Mouse (Mus musculus): ENCODE measurements around the gene Pdss1.
"Not testable (repeated sequence)": the region's sequence is repeated elsewhere in the genome, so short reads cannot be mapped to it uniquely, and the experiment has no call there.

The Pdss1 gene

DNA sequence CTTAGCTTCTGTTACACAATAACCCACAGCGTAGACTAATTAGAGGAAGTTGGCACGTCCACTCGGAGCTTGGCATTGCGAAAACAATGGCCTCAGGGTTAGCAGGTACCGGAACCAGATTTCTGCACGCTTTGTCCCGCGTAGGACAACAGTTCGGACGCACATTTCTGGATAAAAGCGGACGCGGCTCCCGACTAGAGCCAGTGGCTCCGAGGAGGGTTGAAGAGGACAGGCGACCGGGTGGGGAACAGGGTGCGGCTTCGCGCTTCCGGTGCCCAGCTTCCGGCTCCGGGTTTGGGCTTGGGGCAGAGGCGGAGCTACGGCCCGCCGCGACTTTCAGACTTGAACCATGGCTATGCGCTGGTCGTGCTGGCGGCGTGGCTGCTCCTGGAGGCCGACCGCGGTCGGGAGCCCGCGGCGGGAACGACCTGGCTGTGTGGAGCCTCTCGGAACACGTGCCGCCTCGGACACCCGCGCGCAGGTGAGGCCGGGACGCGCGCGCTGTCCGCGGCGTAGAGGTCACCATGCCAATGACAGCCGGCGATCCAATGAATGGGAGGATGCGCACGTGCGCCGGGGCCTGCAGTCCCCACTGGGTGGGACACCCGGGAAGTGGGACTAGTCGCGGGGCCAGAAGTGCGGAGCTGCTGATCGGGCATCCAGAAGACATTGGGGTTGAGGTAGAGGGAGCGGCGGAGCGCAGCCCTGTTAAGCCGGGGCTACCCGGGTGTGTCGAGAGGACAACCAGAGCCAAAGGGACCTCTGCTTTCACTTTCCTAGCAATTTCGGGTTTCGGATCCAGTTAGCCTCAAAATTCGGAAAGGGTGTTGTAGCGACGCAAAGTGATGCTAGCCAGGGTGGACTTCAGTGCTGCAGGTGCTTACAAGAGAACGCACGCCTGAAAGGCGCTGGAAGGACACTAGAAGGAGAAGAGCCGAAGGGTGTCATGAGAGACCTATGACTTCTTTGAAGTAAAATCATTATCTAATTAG is at the start of gene Pdss1:
Gene Pdss1, plus strand, starts transcription at position 241 of the 992 bp plus-strand sequence.
- no peak for TF ChIP-seq NANOG (IDR thresholded peaks at IDR 0.05; ENCODE audit: borderline replicate concordance, low read length)
- TF ChIP-seq CTCF (conservative IDR thresholded peaks at IDR 0.05; ENCODE audit: low read length), result no peak
- Histone ChIP-seq H3K4me1 (replicated peaks; ENCODE audit: low read depth, low read length) (peaks cover 54% of the 10 kb centered on the region), H3K4me3 (replicated peaks; ENCODE audit: low read length) (peak within 1 kb of the TSS; percentile 96), H3K27me3 (ENCODE audit: insufficient read depth, low read length) (no peaks in the 10 kb centered on the region), H3K36me3 (ENCODE audit: insufficient read depth, low read length) (peaks cover 23% of the 10 kb centered on the region), H3K9me3 (ENCODE audit: low read length) (no peaks in the 10 kb centered on the region)

DNA sequence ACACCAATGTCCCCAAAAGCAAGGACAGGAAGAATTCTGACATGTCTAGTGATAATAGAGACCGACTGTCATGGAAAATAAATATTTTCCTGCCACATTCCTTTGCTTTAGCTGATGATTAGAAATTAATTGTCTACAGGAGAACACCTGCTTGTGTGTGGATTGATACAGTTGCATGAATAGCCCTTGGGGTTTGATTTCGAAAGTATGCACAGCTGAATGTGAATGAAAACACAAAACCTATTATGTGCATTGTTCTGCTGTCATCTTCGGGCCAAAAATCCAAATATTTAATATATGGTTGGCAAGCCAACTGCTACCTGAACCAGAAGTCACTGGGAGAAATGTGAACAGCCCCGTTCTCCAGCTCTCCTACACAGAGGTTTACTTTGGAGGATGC is 43.4 kb upstream of the Pdss1 start:
- no peak overlapping the region for H3K4me3 ChIP-seq (replicated peaks; ENCODE audit: low read length)
- no peaks in the 10 kb centered on the region; the same call in 1 of the 2 replicates for H3K4me1 ChIP-seq (replicated peaks; ENCODE audit: low read depth, low read length)
- no peaks in the 10 kb centered on the region for H3K27me3 ChIP-seq (ENCODE audit: insufficient read depth, low read length)
- H3K36me3 ChIP-seq (ENCODE audit: insufficient read depth, low read length), result no peaks in the 10 kb centered on the region
- no peaks in the 10 kb centered on the region for H3K9me3 ChIP-seq (ENCODE audit: low read length)
- no peak for TF ChIP-seq NANOG (IDR thresholded peaks at IDR 0.05; ENCODE audit: borderline replicate concordance, low read length)
- TF ChIP-seq CTCF (conservative IDR thresholded peaks at IDR 0.05; ENCODE audit: low read length), result no peak
- no peak for TF ChIP-seq POU5F1 (IDR thresholded peaks at IDR 0.05; ENCODE audit: borderline replicate concordance, low read length)

DNA sequence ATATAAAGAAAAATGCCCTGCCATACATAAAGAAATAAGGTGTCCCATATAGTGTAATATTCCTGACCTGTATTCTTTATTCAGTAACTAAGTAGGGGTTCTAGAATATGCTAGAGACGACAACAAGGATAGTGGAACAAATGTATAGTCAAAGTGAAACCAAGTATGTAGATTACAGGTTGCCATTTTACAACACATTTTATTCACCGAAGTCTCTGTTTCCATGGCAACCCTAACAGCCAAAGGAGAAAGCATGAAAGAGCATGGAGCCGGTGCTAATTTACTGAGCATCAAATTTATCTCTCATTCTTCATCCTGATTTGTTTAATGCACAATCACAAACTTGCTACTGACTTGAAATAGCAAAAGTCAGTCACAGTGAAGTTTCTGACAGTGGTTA is 37.8 kb upstream of the Pdss1 start:
- no peaks in the 10 kb centered on the region for H3K9me3 ChIP-seq (ENCODE audit: low read length)
- no peaks in the 10 kb centered on the region for H3K36me3 ChIP-seq (ENCODE audit: insufficient read depth, low read length)
- no peak overlapping the region for H3K4me3 ChIP-seq (replicated peaks; ENCODE audit: low read length)
- TF ChIP-seq NANOG (IDR thresholded peaks at IDR 0.05; ENCODE audit: borderline replicate concordance, low read length), result no peak
- TF ChIP-seq CTCF (conservative IDR thresholded peaks at IDR 0.05; ENCODE audit: low read length), result no peak
- TF ChIP-seq POU5F1 (IDR thresholded peaks at IDR 0.05; ENCODE audit: borderline replicate concordance, low read length), result no peak
- H3K4me1 ChIP-seq (replicated peaks; ENCODE audit: low read depth, low read length), result no peaks in the 10 kb centered on the region; the same call in 1 of the 2 replicates
- H3K27me3 ChIP-seq (ENCODE audit: insufficient read depth, low read length), result no peaks in the 10 kb centered on the region

DNA sequence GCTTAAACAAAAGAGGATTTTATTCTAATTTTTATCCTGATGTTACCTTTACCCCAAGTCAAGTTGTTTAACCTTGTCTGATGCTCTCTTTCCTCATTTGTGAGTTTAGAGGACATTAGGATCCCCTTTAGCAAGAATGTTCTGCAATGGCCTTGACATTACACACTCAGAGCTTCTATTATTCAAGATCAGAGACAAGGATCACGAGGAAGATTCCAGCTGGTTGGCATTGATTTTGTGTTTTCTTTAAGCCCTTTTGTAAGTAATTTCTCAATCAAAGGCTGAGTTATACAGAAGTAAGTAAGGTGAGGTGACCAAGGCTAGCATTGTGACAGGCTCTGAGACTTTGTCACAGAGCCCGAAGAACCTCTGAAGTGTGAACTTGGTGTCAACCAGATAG is 33.1 kb upstream of the Pdss1 start:
- Histone ChIP-seq H3K4me1 (replicated peaks; ENCODE audit: low read depth, low read length) (no peaks in the 10 kb centered on the region), H3K36me3 (ENCODE audit: insufficient read depth, low read length) (no peaks in the 10 kb centered on the region), H3K27me3 (ENCODE audit: insufficient read depth, low read length) (no peaks in the 10 kb centered on the region), H3K4me3 (replicated peaks; ENCODE audit: low read length) (no peak overlapping the region), H3K9me3 (ENCODE audit: low read length) (no peaks in the 10 kb centered on the region)
- TF ChIP-seq POU5F1 (IDR thresholded peaks at IDR 0.05; ENCODE audit: borderline replicate concordance, low read length) (no peak), CTCF (conservative IDR thresholded peaks at IDR 0.05; ENCODE audit: low read length) (no peak), NANOG (IDR thresholded peaks at IDR 0.05; ENCODE audit: borderline replicate concordance, low read length) (no peak)

DNA sequence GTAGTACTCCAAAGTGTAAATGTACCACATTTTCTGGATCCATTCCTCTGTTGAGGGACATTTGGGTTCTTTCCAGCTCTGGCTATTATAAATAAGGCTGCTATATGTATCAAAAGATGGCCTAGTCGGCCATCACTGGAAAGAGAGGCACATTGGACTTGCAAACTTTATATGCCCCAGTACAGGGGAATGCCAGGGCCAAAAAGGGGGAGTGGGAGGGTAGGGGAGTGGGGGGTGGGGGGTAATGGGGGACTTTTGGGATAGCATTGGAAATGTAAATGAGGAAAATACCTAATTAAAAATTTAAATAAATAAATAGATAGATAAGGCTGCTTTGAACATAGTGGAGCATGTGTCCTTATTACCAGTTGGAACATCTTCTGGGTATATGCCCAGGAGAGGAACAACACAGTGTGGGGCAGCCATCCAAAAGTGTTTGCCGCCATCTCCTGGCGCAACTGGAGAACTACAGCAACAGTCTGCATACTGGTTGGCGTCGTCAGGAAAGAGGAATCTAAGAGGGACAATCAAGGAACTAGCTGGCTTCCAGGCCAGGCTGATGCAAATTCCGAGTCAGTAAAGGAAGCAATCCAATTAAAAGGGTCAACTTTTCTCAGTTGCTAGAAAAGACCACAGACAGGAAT is 30.8 kb upstream of the Pdss1 start:
- H3K9me3 ChIP-seq (ENCODE audit: low read length), result not testable (repeated sequence)

DNA sequence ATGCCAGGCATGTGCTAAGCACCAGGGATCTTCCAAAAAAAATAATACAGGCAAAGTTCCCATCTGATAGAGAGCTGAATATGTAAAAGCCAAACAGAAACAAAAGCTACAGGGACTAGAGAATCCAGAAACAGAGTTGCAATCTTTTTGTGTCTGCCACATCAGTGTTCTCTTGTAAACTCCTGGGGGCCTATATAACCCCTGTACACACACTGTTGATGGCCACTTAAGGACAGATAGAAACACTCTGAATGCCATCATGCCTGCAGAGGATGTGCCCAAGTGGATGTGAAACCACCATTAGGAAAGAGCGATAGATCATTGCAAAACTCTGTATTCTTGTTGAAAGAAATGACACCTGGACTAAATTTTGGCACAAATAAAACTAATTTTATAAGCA is 29.5 kb upstream of the Pdss1 start:
- Histone ChIP-seq H3K4me3 (replicated peaks; ENCODE audit: low read length) (no peak overlapping the region), H3K9me3 (ENCODE audit: low read length) (no peaks in the 10 kb centered on the region), H3K36me3 (ENCODE audit: insufficient read depth, low read length) (no peaks in the 10 kb centered on the region), H3K27me3 (ENCODE audit: insufficient read depth, low read length) (no peaks in the 10 kb centered on the region), H3K4me1 (replicated peaks; ENCODE audit: low read depth, low read length) (no peaks in the 10 kb centered on the region)
- TF ChIP-seq CTCF (conservative IDR thresholded peaks at IDR 0.05; ENCODE audit: low read length), result no peak
- TF ChIP-seq NANOG (IDR thresholded peaks at IDR 0.05; ENCODE audit: borderline replicate concordance, low read length), result no peak
- no peak for TF ChIP-seq POU5F1 (IDR thresholded peaks at IDR 0.05; ENCODE audit: borderline replicate concordance, low read length)

More for the DNA sequence above, 30.8 kb upstream of the Pdss1 start:
- not testable (repeated sequence) for H3K4me3 ChIP-seq (replicated peaks; ENCODE audit: low read length); H3K27me3 ChIP-seq (ENCODE audit: insufficient read depth, low read length); H3K4me1 ChIP-seq (replicated peaks; ENCODE audit: low read depth, low read length); H3K36me3 ChIP-seq (ENCODE audit: insufficient read depth, low read length)
- TF ChIP-seq CTCF (conservative IDR thresholded peaks at IDR 0.05; ENCODE audit: low read length), result peak; percentile 77

DNA sequence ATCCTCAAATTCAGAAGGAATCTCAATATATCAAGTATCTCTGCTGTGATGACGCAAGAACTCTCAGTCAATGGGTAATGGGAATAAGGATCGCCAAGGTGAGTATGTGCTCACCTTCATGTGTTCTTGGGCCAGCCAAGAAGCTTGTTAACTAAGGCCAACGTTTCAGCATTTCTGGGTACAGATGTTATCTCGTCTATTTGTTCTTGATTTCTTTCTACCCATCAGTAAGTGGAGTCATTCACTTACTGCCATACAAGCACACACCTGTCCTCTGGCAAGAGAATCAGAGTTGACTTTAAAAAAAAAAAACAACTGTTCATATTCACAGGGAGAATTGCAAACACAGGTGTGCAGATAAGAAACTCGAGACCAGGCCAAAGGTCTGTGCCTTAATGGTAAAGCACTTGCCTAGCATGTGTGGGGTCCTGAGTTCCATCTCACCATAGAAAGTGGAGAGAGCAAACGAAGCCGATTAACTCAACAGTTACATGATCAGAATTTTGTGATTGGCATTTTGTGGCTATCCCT is 28.4 kb upstream of the Pdss1 start:
- Histone ChIP-seq H3K4me1 (replicated peaks; ENCODE audit: low read depth, low read length) (no peaks in the 10 kb centered on the region), H3K9me3 (ENCODE audit: low read length) (no peaks in the 10 kb centered on the region), H3K27me3 (ENCODE audit: insufficient read depth, low read length) (no peaks in the 10 kb centered on the region), H3K36me3 (ENCODE audit: insufficient read depth, low read length) (no peaks in the 10 kb centered on the region), H3K4me3 (replicated peaks; ENCODE audit: low read length) (no peak overlapping the region)
- no peak for TF ChIP-seq POU5F1 (IDR thresholded peaks at IDR 0.05; ENCODE audit: borderline replicate concordance, low read length)
- no peak for TF ChIP-seq CTCF (conservative IDR thresholded peaks at IDR 0.05; ENCODE audit: low read length)
- no peak for TF ChIP-seq NANOG (IDR thresholded peaks at IDR 0.05; ENCODE audit: borderline replicate concordance, low read length)

DNA sequence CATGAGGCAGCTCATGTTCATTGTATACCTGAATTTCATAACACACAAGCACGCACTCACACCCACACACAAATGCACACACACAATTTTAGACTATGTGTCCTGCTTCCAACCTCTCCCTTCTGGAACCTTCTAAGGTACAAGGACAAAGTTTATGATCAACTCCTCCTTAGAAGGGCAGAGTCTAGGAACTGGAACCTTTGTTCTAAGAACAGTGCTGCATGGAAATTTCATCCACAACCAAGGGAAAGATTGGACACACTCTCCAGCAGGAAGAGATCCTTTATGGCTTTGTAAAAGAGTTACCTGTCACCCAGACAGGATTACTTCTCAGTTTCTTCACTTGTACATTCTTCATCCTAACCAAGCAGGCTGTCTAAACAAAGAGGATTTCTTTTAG is 22.2 kb upstream of the Pdss1 start:
- no peak for TF ChIP-seq NANOG (IDR thresholded peaks at IDR 0.05; ENCODE audit: borderline replicate concordance, low read length)
- no peak for TF ChIP-seq POU5F1 (IDR thresholded peaks at IDR 0.05; ENCODE audit: borderline replicate concordance, low read length)
- TF ChIP-seq CTCF (conservative IDR thresholded peaks at IDR 0.05; ENCODE audit: low read length), result no peak
- peaks cover 13% of the 10 kb centered on the region for H3K27me3 ChIP-seq (ENCODE audit: insufficient read depth, low read length)
- H3K4me1 ChIP-seq (replicated peaks; ENCODE audit: low read depth, low read length), result no peaks in the 10 kb centered on the region
- no peaks in the 10 kb centered on the region for H3K36me3 ChIP-seq (ENCODE audit: insufficient read depth, low read length)
- no peak overlapping the region for H3K4me3 ChIP-seq (replicated peaks; ENCODE audit: low read length)
- H3K9me3 ChIP-seq (ENCODE audit: low read length), result no peaks in the 10 kb centered on the region

Measured in E14TG2a.4 (cell line).